Mouse (Mus musculus) thymus, postnatal 10 days (tissue): ENCODE data around the gene Ugt1a7c.
"Not testable (repeated sequence)": the region's sequence is repeated elsewhere in the genome, so short reads cannot be mapped to it uniquely, and the experiment has no call there.

Experiments
- DNase-seq, 2 experiments: peaks; one replicate each; pipeline ENCODE4 v3.0.0; 2021; ENCODE audit warnings: low spot score in 2 of 2

The Ugt1a7c gene

GRCm38 (mm10) chr1:88120550-88120949, 25.7 kb downstream of the Ugt1a7c start:
- not testable (repeated sequence) for DNase-seq

DNA sequence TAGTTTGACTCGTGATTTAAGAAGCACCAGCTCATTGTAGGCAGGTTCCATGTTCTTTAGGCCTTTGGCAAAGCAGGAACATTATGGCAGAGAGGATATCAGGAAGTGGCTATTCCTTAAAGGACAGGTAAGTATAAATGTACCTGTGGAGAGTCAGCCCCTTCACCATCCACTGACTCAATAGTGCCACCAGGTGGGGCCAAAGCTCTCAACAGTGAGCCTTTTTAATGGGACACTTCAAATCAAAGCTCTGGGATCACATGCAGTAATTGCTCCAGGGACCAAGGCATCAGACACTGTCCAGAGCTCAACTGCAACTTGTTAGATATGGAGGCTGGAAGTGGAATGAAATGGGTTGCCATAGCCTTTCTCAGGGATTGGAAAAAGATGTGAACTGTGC, 26.7 kb downstream of the Ugt1a7c start:
- DNase-seq, result not testable (repeated sequence)

DNA sequence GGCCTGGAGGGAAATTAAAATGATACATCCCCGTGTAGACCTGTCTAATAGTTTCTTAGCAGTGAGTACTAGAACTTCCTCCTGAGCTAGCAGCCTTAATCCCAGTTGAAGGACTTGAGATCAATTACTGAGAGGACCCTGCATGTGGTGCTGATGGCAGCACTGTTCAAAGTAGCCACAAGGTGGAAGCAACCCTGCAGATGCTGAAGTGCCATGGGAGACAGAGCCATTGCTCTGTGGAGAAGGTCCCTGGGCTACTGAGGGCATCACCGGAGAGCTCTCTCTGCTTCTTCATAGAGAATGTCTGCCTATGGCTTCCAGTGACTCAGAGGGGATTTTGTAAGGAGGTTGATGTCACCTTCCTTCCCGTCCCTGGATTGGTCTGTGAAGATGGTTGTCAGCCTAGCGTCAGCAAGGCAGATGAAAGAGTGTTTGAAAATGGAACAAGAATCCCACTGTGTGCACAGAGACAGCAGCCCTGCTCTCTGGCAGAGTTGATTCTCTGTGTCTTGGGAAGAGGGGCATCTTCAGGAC, 31.0 kb downstream of the Ugt1a7c start:
- not testable (repeated sequence) for DNase-seq

DNA sequence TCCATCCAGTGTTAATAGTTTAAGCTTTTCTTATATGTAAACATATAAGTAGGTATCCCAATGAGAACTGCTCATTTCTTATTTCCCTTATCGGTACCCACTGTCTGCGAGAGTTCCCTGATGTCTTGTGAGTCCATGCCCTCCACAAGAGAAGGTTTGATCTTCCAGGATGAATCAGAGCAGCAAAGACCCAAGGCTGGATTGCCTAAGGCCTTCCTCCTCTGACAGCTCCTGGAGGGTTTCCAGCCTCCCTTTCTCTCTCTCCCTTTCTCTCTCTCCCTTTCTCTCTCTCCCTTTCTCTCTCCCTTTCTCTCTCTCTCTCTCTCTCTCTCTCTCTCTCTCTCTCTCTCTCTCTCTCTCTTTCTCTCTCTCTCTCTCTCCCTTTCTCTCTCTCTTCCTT, 34.2 kb downstream of the Ugt1a7c start:
- DNase-seq, result not testable (repeated sequence)

DNA sequence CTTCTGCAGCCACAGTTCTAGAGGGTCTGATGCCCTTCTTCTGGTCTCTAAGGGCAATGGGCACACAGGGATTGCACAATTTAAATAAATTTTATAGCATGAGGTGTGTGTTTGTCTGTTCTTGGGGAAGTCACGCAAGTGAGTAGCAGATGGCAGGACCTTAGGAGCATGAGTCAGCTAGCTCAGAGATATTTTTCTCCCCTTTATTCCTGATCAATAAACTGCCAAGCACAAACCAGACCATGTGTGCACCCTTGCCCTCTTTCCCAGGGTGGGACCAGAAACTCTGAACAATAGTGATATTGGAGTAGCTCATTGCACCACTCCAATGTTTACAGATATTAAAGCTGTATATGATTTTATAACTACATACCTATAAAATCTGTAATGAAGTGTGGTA, 35.4 kb downstream of the Ugt1a7c start:
- DNase-seq, result not testable (repeated sequence)

DNA sequence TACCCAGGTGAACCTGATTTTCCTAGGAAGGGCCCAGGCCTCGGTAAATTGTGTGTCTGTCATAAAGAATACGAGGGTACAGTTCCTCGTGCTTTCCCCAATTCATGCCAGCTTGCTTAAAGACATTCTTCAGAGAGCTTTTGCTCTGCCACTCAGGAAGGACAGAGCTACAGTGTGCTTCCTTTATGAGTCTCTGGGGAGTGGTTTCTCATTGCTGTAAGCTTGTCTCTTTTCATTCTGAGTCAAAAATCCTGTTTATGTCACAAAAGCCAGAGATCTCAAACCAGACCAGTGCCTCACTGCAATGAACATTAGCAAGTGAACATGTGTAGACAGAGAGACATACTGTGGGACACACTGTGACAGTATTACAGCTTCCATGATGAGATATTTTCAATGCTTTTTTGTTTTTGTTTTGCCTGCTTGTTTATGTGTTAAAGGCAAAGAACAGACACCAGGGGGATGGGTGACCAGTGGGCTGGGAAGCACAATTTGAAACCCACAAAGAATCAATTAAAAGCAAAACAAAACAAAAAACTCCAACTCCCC, 39.1 kb downstream of the Ugt1a7c start:
- DNase-seq, result no peak

GRCm38 (mm10) chr1:88134457-88135011, 39.7 kb downstream of the Ugt1a7c start, which contains the start of gene Ugt1a6a:
TSS of gene Ugt1a6a (plus strand) at chr1:88134809.
- not testable (repeated sequence) for DNase-seq

DNA sequence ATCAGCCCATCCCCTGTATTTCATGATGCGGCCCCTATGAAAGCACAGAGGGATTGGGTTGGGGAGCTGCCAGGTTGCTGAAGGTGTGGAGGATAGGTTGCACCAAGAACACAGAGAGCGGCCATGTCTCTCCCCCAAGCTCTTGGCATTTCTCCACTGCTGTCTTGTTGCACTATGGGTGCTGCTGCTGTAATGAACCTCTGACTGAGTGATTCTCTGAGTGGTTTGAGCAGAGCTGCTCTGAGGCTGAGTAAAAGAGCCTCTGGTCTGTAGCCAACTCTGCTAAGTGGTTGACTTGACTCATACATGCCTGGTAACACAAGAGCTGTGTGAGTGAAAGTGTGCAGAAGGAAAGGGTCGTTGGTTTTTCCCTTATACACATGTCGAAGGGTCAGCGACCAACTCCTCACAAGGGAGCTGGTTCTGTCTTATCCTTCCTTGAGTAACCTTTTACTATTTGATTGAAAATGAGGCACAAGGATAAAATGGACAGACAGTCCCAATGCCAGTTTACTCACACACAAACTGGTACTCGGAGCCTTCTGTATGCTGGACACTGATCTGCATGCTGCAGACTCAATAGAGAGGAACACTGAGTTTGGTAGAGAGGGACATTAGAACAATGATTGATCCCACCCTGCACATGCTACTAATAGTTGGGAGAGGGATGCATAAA, 40.5 kb downstream of the Ugt1a7c start:
- DNase-seq, result not testable (repeated sequence)

GRCm38 (mm10) chr1:88136646-88137045, 41.8 kb downstream of the Ugt1a7c start:
- no peak for DNase-seq

GRCm38 (mm10) chr1:88137264-88137663, 42.4 kb downstream of the Ugt1a7c start:
- no peak for DNase-seq

- no peak for DNase-seq
Measured at GRCm38 (mm10) chr1:88138145-88138544, 43.3 kb downstream of the Ugt1a7c start.

GRCm38 (mm10) chr1:88140492-88140891, 45.6 kb downstream of the Ugt1a7c start:
- DNase-seq, result not testable (repeated sequence)

GRCm38 (mm10) chr1:88143966-88144675, 49.3 kb downstream of the Ugt1a7c start:
- peak; percentile 4 to 46 for DNase-seq

GRCm38 (mm10) chr1:88145278-88145677, 50.4 kb downstream of the Ugt1a7c start:
- DNase-seq, result not testable (repeated sequence)

GRCm38 (mm10) chr1:88150133-88150532, 55.3 kb downstream of the Ugt1a7c start:
- not testable (repeated sequence) for DNase-seq

GRCm38 (mm10) chr1:88158430-88158829, 63.6 kb downstream of the Ugt1a7c start:
- DNase-seq, result no peak

DNA sequence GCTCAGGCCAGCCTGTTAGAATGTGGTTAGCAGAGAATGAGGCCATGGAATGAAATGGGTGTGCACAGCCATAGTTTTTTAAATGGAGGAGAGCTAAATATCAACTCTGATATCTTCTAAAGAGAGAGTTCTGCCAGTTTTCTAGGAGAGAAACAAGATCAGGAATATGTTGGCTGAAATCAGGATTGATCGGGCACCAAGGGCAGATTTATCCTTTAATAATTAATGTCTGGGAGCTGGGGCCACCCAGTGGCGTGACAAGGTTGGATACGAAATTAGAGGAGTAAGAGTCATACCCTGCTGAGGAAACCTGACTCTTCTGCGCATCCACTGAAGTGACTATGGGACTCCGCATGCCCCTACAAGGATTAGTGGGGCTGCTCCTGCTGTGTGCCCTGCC, 70.8 kb downstream of the Ugt1a7c start, which contains the start of gene Ugt1a5:
Gene Ugt1a5 (plus strand): TSS at position 302 of the 400 bp plus-strand sequence.
- no peak for DNase-seq

- not testable (repeated sequence) for DNase-seq
Measured at GRCm38 (mm10) chr1:88172190-88172589, 77.3 kb downstream of the Ugt1a7c start.

DNA sequence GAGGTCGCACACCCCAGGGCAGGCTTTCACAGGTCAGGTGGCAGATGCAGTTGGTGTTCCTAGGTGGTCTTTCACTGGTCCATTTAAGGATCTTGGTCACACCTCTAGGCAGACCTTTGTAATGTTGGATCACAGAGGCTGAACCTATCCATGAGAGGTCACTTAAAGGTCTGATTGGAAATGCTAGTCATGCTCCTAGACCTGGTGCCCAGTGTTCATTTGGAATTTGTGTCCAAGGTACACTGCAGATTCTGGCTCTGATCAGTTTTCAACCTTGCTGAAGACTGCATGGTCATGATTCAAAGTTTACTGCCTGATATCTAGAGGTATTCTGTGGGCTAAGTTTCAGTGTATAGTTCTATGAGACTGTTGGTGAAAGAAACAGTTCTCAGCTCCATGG, 84.8 kb downstream of the Ugt1a7c start:
- DNase-seq, result no peak

GRCm38 (mm10) chr1:88186325-88186935, 91.6 kb downstream of the Ugt1a7c start:
- no peak for DNase-seq

- DNase-seq, result no peak
Measured at GRCm38 (mm10) chr1:88192136-88192535, 97.3 kb downstream of the Ugt1a7c start.

- DNase-seq, result no peak
Measured at GRCm38 (mm10) chr1:88195687-88196086, 100.8 kb downstream of the Ugt1a7c start.
